Mouse (Mus musculus): ENCODE results near the gene Gm49673.
"Not testable (repeated sequence)": the region's sequence is repeated elsewhere in the genome, so short reads cannot be mapped to it uniquely, and the experiment has no call there.

Gm49673 gene

GRCm38 (mm10) chr17:8051247-8051646, 96.3 kb downstream of the Gm49673 start:
- TF ChIP-seq CTCF (conservative IDR thresholded peaks at IDR 0.05; ENCODE audit: low read length): 0 out of 2 replicates have a peak, but pooled peaks have one; percentile 3
- H3K4me3 ChIP-seq (replicated peaks; ENCODE audit: low read length): not testable (repeated sequence)

DNA sequence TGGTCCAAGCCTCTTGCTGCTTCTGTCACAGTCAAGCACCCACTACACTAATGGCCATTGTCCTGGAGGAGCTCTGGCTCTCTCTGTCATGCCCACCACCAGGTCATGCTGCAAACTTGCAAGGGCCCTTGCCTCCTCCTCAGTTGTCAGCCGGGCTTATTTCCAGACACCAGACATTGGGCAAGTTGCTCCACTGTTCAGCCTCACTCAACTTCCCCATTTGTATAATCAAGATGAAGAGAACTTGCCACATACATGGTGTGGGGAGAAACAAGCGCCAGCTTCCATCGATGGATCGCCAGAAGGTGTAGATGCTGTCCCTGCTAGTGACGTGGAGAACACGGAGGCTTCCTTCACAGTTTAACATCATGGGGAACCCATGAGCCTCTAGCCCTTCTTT, 97.4 kb downstream of the Gm49673 start:
- not testable (repeated sequence) for H3K36me3 ChIP-seq (ENCODE audit: insufficient read depth, low read length); H3K9me3 ChIP-seq (ENCODE audit: low read length); H3K4me1 ChIP-seq (replicated peaks; ENCODE audit: low read depth, low read length); H3K27me3 ChIP-seq (ENCODE audit: insufficient read depth, low read length); H3K4me3 ChIP-seq (replicated peaks; ENCODE audit: low read length)

More at GRCm38 (mm10) chr17:8051247-8051646, 96.3 kb downstream of the Gm49673 start:
- not testable (repeated sequence) for H3K9me3 ChIP-seq (ENCODE audit: low read length); H3K36me3 ChIP-seq (ENCODE audit: insufficient read depth, low read length); H3K27me3 ChIP-seq (ENCODE audit: insufficient read depth, low read length); H3K4me1 ChIP-seq (replicated peaks; ENCODE audit: low read depth, low read length)

DNA sequence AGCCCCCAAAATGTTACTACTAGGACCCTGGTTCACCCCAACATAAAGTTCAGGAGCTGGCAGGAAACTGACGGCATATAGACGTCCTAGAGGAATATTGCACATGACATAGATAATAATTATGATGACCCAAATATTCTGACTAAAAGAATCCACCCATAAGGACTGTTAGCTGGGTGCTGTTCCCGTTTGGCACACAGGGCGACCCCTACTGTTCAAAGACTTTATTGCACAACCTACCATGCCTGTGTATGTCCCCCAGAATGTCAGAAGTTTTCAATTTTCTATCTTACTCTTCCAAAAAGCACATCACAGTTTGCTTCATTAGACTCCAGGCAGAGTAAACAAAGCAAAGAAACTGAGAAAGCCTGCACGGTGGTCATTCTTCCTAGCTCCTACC, 101.4 kb downstream of the Gm49673 start:
- H3K9me3 ChIP-seq (ENCODE audit: low read length): not testable (repeated sequence)

DNA sequence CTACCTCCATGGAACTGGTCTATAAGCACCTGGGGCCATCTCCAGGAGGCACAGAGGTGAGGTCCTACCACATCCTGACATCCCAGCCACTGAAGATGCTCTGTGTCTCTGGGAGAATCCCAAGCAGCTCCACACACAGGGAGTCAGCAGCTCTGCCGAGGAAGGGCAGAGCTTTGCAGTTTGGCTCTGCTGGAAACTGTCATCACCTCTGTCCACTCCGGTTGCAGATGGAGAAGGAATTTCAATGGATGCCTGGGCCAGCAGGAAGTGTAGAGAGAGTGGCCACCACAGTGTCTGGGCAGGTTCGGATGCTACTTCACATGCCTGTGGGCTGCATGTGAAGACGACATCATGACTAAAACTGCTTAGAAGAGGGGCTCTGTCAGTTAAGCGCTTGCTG, 106.4 kb downstream of the Gm49673 start:
- not testable (repeated sequence) for H3K4me3 ChIP-seq (replicated peaks; ENCODE audit: low read length); H3K9me3 ChIP-seq (ENCODE audit: low read length); H3K27me3 ChIP-seq (ENCODE audit: insufficient read depth, low read length); H3K36me3 ChIP-seq (ENCODE audit: insufficient read depth, low read length); H3K4me1 ChIP-seq (replicated peaks; ENCODE audit: low read depth, low read length)

More for the DNA sequence above, 101.4 kb downstream of the Gm49673 start:
- H3K27me3 ChIP-seq (ENCODE audit: insufficient read depth, low read length); H3K4me1 ChIP-seq (replicated peaks; ENCODE audit: low read depth, low read length); H3K36me3 ChIP-seq (ENCODE audit: insufficient read depth, low read length); H3K4me3 ChIP-seq (replicated peaks; ENCODE audit: low read length): not testable (repeated sequence)

DNA sequence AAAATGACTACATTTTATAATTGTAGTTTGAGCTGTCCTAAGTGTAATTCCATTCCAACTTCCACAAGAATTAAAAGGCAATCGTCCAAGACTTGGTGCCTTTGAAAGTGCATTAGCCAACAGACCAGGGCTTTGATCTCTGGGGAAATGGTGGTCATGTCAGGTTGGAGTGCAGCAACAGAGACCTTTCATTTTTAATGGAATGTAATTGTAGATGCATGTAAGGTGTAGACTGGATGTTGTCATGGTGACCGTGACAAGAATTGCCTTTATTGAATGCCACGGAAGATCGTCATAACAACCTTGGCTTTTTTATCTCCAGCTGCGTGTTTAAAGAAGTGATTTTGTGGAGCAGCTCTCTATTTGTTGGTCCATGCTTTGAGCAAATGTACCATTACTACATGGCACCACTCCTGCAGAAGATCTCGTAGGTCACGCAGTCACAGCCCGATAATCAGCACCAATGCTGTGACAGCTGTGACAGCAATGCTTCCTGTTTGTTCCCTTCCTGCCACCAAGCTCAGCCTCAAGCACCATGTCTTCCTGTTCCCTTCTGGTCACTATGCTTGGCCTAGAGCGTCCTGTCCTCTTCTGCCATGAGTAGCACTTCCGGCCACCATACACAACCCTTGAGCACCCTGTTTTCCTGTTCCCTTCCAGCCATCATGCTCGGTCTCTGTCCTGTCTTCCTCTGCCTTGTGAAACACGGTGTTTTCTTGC, 107.5 kb downstream of the Gm49673 start:
- H3K27me3 ChIP-seq (ENCODE audit: insufficient read depth, low read length); H3K4me1 ChIP-seq (replicated peaks; ENCODE audit: low read depth, low read length); H3K36me3 ChIP-seq (ENCODE audit: insufficient read depth, low read length); H3K9me3 ChIP-seq (ENCODE audit: low read length); H3K4me3 ChIP-seq (replicated peaks; ENCODE audit: low read length): not testable (repeated sequence)

- H3K4me1 ChIP-seq (replicated peaks; ENCODE audit: low read depth, low read length); H3K9me3 ChIP-seq (ENCODE audit: low read length); H3K4me3 ChIP-seq (replicated peaks; ENCODE audit: low read length); H3K27me3 ChIP-seq (ENCODE audit: insufficient read depth, low read length); H3K36me3 ChIP-seq (ENCODE audit: insufficient read depth, low read length): not testable (repeated sequence)
These were observed 110.6 kb downstream of the Gm49673 start for GRCm38 (mm10) chr17:8036976-8037375.
